Mouse (Mus musculus): ENCODE data around the gene AC153137.1. TPM values are rescaled to one million over a fixed set of nuclear protein-coding genes. Genes with fewer than 3 reads are reported as not detected.
"Not testable (repeated sequence)": the region's sequence is repeated elsewhere in the genome, so short reads cannot be mapped to it uniquely, and the experiment has no call there.

AC153137.1 gene
- polyA plus RNA-seq (2012; rRNA removed), result not detected in 2 replicates

GRCm38 (mm10) chr1:30977868-30978267, at the start of gene AC153137.1:
Gene AC153137.1 (minus strand): TSS chr1:30977968.
- DNase-seq (ENCODE audit: low read depth), result not testable (repeated sequence)

GRCm38 (mm10) chr1:31023173-31023572, 45.4 kb upstream of the AC153137.1 start:
- no peak for DNase-seq (ENCODE audit: low read depth)
- TF ChIP-seq CTCF (IDR thresholded peaks at IDR 0.05; ENCODE audit: borderline replicate concordance, extremely low read depth, insufficient read depth, insufficient read length), result no peak
- no peak for TF ChIP-seq POLR2A (IDR thresholded peaks at IDR 0.05; ENCODE audit: borderline replicate concordance, extremely low read depth, insufficient read depth, insufficient read length, poor library complexity, severe bottlenecking)

- no peak for DNase-seq (ENCODE audit: low read depth)
- TF ChIP-seq CTCF (IDR thresholded peaks at IDR 0.05; ENCODE audit: borderline replicate concordance, extremely low read depth, insufficient read depth, insufficient read length) (no peak), POLR2A (IDR thresholded peaks at IDR 0.05; ENCODE audit: borderline replicate concordance, extremely low read depth, insufficient read depth, insufficient read length, poor library complexity, severe bottlenecking) (no peak)
Observed at GRCm38 (mm10) chr1:31019283-31019682, 41.5 kb upstream of the AC153137.1 start.

GRCm38 (mm10) chr1:31017377-31017776, 39.6 kb upstream of the AC153137.1 start:
- TF ChIP-seq POLR2A (IDR thresholded peaks at IDR 0.05; ENCODE audit: borderline replicate concordance, extremely low read depth, insufficient read depth, insufficient read length, poor library complexity, severe bottlenecking) (no peak), CTCF (IDR thresholded peaks at IDR 0.05; ENCODE audit: borderline replicate concordance, extremely low read depth, insufficient read depth, insufficient read length) (no peak)
- no peak for DNase-seq (ENCODE audit: low read depth)

GRCm38 (mm10) chr1:31016068-31016467, 38.3 kb upstream of the AC153137.1 start:
- no peak for TF ChIP-seq CTCF (IDR thresholded peaks at IDR 0.05; ENCODE audit: borderline replicate concordance, extremely low read depth, insufficient read depth, insufficient read length)
- no peak for TF ChIP-seq POLR2A (IDR thresholded peaks at IDR 0.05; ENCODE audit: borderline replicate concordance, extremely low read depth, insufficient read depth, insufficient read length, poor library complexity, severe bottlenecking)
- no peak for DNase-seq (ENCODE audit: low read depth)

- DNase-seq (ENCODE audit: low read depth), result no peak
- no peak for TF ChIP-seq CTCF (IDR thresholded peaks at IDR 0.05; ENCODE audit: borderline replicate concordance, extremely low read depth, insufficient read depth, insufficient read length)
- no peak for TF ChIP-seq POLR2A (IDR thresholded peaks at IDR 0.05; ENCODE audit: borderline replicate concordance, extremely low read depth, insufficient read depth, insufficient read length, poor library complexity, severe bottlenecking)
Observed at GRCm38 (mm10) chr1:31015261-31015660, 37.5 kb upstream of the AC153137.1 start.

GRCm38 (mm10) chr1:30977239-30977638, 529 bp downstream of the AC153137.1 start:
- DNase-seq (ENCODE audit: low read depth), result not testable (repeated sequence)

- DNase-seq (ENCODE audit: low read depth), result no peak
- TF ChIP-seq POLR2A (IDR thresholded peaks at IDR 0.05; ENCODE audit: borderline replicate concordance, extremely low read depth, insufficient read depth, insufficient read length, poor library complexity, severe bottlenecking), result no peak
- TF ChIP-seq CTCF (IDR thresholded peaks at IDR 0.05; ENCODE audit: borderline replicate concordance, extremely low read depth, insufficient read depth, insufficient read length), result no peak
Observed at GRCm38 (mm10) chr1:30951795-30952194, 26.0 kb downstream of the AC153137.1 start.

GRCm38 (mm10) chr1:30950456-30950835, 27.3 kb downstream of the AC153137.1 start:
- no peak for TF ChIP-seq CTCF (IDR thresholded peaks at IDR 0.05; ENCODE audit: borderline replicate concordance, extremely low read depth, insufficient read depth, insufficient read length)
- TF ChIP-seq POLR2A (IDR thresholded peaks at IDR 0.05; ENCODE audit: borderline replicate concordance, extremely low read depth, insufficient read depth, insufficient read length, poor library complexity, severe bottlenecking), result no peak
- no peak for DNase-seq (ENCODE audit: low read depth)

GRCm38 (mm10) chr1:30949710-30950455, 27.9 kb downstream of the AC153137.1 start:
- TF ChIP-seq POLR2A (IDR thresholded peaks at IDR 0.05; ENCODE audit: borderline replicate concordance, extremely low read depth, insufficient read depth, insufficient read length, poor library complexity, severe bottlenecking), result 0 out of 2 replicates have a peak, but pooled peaks have one; percentile 28
- no peak for TF ChIP-seq CTCF (IDR thresholded peaks at IDR 0.05; ENCODE audit: borderline replicate concordance, extremely low read depth, insufficient read depth, insufficient read length)
- DNase-seq (ENCODE audit: low read depth), result peak; percentile 99

- TF ChIP-seq CTCF (IDR thresholded peaks at IDR 0.05; ENCODE audit: borderline replicate concordance, extremely low read depth, insufficient read depth, insufficient read length) (no peak), POLR2A (IDR thresholded peaks at IDR 0.05; ENCODE audit: borderline replicate concordance, extremely low read depth, insufficient read depth, insufficient read length, poor library complexity, severe bottlenecking) (0 out of 2 replicates have a peak, but pooled peaks have one; percentile 43)
- peak; percentile 75 for DNase-seq (ENCODE audit: low read depth)
Observed at GRCm38 (mm10) chr1:30948950-30949639, 28.7 kb downstream of the AC153137.1 start.

- TF ChIP-seq CTCF (IDR thresholded peaks at IDR 0.05; ENCODE audit: borderline replicate concordance, extremely low read depth, insufficient read depth, insufficient read length) (peak; percentile 45; the same call in 1 of the 2 replicates), POLR2A (IDR thresholded peaks at IDR 0.05; ENCODE audit: borderline replicate concordance, extremely low read depth, insufficient read depth, insufficient read length, poor library complexity, severe bottlenecking) (no peak)
Observed at GRCm38 (mm10) chr1:30948361-30948949, 29.3 kb downstream of the AC153137.1 start.

More at GRCm38 (mm10) chr1:30948361-30948949, 29.3 kb downstream of the AC153137.1 start:
- DNase-seq (ENCODE audit: low read depth), result peak; percentile 84

All from brain, embryonic 14.5 days (tissue).